Mouse (Mus musculus) right cerebral cortex, adult 18-20 months (tissue): ENCODE measurements around the gene Smc5.

Experiments used
- DNase-seq: peaks from one replicate; pipeline ENCODE4 v3.0.0; 2022; ENCODE audit warnings: mixed read lengths

Smc5 gene

DNA sequence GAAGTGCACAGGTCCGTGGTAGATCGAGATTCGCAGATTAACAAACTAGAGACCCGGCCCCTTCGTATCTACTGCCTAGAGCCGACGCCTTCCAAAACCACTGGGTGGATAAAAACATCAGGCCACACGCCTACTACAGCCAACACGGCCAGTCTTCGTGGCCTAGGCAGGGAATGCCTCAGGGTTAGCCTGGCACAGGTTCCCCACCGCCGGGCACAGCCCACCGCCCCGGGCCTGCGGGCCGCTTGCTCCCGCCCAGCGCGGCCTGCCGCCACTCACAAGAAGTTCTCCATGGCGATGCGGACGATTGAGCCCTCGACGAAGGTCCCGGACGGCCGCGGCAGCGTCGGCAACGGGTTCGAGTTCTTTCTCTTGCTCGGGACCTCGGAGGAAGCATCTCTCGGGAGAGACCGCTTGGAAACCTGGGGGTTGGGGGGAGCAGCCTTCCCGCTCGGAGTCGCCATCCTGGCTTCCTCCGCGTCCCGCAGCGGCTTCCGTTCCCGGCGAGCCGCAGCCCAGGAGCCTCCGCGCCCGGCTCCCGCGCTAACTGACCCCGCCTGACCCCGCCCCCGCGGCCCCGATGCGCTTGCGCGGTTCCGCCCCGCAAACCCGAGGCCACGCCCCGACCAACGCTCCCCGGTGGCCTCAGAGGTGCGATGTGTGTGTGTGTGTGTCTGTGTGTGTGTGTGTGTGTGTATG, at the start of gene Smc5:
Gene Smc5, minus strand, starts transcription at position 543 of the 699 bp plus-strand sequence.
- peak; percentile 92 for DNase-seq

DNA sequence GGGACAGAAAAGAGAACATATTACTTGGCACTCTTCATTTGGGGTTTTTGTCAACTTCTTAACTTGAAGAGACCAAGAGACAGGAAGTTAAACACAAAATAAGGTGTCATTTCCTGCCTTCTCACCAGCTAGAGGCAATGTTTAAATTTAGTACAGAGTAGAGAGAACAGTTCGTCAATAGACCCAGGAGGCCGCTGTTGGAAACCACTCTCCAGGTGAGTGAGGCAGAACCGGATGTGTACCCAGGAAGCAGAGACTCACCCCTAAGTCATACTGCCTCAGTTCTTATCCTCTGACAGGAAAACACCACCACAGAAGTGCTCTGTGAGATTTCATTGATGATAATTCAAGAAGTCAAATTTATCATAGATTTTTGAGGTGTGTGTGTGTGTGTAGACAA, 49.4 kb upstream of the Smc5 start:
- no peak for DNase-seq

- DNase-seq = no peak
These were observed 44.3 kb upstream of the Smc5 start for GRCm38 (mm10) chr19:23317989-23318358.

GRCm38 (mm10) chr19:23317295-23317988, 43.7 kb upstream of the Smc5 start:
- DNase-seq = no peak

DNA sequence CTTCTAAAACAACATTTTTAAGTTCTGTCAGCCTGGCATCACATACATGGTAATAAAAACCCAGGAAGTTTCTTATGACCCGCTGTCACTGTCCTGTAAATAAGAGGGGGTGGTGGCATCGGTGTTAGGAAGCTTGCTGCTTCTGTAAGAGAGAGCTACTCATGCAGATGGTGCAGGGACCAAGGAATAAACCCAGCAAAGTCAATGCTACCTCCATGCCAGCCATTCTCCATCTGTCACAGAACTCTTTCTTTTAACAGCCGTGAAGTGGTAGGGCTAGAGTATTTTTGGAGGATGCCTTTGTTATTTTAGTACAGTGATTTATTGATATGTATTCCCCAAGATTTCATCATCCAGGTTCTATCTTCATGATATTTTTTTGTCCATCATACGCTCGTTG, 43.2 kb upstream of the Smc5 start:
- no peak for DNase-seq

DNA sequence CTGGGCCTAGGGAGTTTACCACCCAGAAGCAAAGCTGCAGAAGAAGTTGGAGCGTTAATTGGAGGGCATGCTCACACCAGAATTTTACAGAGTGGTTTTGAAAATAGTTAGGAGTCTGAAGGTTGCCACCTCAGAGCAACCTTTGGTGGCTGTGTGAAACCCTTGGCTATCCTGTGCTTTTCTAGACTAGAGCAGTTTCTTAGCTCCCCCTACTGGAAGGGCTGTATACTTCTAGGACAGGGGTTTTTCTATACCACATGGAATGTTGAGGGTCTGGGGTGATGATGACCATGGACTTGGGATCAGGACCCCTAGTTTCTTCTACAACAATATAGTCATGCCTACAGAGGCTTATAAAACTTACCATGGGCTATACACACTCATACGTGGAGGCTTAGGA, 36.3 kb upstream of the Smc5 start:
- no peak for DNase-seq

- no peak for DNase-seq
These were observed 33.0 kb upstream of the Smc5 start for GRCm38 (mm10) chr19:23306671-23307070.

DNA sequence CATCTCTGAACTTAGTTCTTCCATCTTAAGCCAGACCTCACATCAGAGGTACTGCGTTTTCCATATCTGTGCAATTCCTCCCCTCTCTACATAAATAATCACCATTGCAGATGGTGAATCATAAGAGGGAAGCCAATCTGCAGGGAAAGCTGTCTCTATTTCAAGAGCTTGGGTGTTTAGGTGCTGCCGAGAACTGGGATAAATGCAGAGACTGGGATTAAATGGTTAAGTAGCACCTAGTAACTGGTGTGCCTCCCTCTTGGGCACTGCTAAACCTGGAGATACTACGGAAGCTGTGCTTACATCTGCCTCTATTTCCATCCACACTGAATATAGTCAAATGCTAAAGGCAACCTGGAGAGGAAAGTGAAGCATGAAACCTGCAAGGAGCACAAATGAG, 26.3 kb upstream of the Smc5 start:
- DNase-seq = peak; percentile 29

GRCm38 (mm10) chr19:23298917-23299316, 25.2 kb upstream of the Smc5 start:
- no peak for DNase-seq

- no peak for DNase-seq
These were observed 23.5 kb upstream of the Smc5 start for GRCm38 (mm10) chr19:23297191-23297590.

DNA sequence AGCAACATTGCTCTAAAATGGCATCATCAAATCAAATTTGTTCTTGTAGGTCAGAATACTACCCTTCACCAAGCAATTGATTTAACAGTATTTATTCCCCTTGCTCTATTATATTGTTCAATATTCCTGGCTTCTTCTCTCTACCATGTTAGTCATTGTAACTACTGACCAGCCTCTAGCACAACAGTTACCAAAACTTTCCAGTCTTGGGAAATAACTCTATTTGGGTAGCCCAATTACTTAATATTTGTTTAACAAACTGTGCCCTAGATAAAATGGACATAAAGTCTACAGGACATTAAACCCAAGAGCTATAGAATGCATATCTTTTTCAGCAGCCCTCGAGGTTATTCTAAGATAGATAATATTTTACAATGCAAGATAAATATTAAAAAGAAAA, 15.6 kb upstream of the Smc5 start:
- DNase-seq = no peak

DNA sequence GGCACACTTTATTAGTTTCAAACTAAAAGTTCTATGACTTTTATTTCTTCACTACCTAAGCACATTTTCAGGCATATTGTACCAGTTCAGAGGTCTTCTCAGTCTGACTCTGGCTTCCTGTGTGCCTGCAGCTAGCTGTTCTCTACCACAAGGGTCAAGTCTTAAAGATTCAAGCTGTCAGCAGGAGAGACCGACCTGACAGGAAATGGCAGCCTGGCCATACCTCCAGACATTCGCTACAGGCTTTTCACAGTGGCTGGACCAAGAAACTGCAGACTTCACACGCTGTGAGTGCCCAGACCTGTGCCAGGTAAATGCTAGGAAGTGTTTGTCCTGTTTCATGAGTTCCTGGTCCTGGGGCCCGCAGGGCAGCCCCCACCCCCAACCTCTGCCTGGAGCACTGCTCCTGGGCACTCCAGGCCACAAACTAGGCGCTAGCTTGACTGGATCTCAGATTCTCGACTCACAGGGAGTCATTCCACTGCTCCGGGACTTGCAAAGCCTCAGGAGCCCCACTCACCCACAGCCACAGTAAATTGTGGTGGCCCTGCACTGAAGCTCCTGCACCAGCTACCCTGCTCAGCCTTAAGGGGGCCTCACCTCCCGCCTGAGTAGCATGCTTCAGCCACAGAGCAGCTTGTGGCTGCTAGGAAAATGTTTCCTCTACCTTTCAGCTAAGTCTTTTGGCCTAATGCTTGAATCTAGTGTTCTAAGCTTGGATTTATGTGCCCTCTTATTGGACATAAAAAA, 8.4 kb upstream of the Smc5 start:
- DNase-seq = no peak

DNA sequence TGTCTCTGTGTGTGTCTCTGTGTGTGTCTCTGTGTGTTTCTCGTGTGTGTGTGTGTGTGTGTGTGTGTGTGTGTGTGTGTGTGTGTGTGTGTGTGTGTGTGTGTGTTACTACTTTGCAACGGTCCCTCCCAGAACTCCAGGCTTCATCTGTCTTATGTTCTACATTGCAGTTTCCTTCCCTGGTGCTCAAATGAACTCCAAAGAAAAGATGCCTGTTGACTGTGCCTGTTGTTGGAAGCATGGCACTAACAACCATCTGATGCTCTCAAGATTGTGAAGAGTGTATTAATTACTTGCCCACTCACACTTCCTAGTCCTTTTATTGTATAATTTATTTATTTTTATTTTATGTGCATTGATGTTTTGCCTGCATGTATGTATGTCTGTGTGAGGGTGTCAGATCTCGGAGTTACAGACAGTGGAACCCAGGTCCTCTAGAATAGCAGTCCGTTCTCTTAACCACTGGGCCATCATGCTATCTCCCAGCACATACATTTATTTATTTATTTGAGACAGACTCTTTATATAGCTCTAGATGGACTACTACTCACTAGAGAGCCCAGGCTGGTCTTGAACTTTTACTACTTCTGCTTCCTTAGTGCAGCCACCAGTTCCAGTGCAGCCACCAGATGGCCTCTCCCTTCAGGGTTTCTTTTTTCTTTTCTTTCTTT, 492 bp upstream of the Smc5 start:
- DNase-seq = no peak

DNA sequence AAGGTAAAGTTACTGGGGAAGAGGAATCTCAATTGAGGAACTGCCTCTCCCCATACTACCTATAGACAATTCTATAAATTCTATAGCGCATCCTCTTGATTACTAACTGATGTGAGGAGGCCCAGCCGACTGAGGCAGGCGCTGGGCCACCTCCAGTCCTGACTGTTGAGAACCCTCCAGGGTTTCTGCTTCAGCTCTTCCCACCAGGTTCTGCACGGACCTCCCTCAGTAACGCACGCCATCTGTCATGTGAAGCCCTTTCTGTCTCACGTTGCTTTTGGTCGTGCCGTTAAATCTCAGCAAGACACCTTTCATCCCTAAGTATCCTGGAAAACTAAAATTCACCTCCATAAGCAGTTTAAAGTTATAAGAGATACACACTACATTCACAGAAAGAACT, 16.9 kb downstream of the Smc5 start:
- DNase-seq = no peak

- DNase-seq = no peak
These were observed 27.2 kb downstream of the Smc5 start for GRCm38 (mm10) chr19:23246473-23246872.

GRCm38 (mm10) chr19:23225065-23225464, 48.6 kb downstream of the Smc5 start:
- peak; percentile 43 for DNase-seq

DNA sequence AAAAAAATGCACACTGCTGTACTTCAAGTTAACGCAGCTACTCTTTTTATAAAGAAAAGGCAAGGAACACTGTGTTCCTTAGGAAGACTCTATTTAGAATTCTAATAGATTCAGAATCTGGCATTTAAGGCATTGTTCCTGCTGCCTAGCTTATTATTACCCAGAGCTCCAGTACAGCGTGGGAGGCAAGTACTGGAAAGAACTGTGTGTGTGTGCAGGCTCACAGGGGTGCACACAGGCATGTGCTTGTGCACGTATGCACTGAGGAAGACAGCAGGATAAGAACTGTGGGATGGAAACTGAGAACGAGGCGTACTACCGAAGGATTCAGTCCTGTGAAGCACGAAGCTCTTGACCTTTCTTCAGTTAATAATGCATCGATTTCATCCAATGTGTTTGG, 59.4 kb downstream of the Smc5 start:
- DNase-seq = peak; percentile 87

- DNase-seq = no peak
These were observed 62.4 kb downstream of the Smc5 start for GRCm38 (mm10) chr19:23211325-23211724.

DNA sequence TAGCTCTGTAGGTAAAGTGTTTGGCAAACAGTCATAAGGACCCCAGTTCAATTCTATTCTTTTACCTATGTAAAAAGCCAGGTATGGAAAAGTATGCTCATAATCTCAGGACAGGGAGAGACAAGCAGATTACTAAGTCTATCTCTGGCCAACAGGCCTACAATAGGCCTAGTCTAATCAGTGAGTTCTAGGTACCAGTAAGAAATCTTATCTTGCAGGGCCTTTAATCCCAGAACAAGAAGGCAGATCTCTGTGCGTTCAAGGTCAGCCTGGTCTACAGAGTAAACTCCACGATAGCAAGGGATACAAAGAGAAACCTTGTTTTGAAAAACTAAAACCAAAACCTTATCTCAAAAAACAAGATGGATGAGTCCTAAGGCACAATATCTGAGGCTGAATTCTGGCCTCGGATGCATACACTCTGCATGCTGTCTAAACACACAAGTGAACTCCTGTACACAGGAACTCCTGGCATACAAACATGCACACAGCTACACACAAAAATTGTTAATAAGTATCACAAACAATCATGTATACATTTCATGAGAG, 70.1 kb downstream of the Smc5 start:
- DNase-seq = no peak

GRCm38 (mm10) chr19:23202106-23202505, 71.6 kb downstream of the Smc5 start:
- no peak for DNase-seq

GRCm38 (mm10) chr19:23193076-23193475, 80.6 kb downstream of the Smc5 start:
- DNase-seq = no peak

DNA sequence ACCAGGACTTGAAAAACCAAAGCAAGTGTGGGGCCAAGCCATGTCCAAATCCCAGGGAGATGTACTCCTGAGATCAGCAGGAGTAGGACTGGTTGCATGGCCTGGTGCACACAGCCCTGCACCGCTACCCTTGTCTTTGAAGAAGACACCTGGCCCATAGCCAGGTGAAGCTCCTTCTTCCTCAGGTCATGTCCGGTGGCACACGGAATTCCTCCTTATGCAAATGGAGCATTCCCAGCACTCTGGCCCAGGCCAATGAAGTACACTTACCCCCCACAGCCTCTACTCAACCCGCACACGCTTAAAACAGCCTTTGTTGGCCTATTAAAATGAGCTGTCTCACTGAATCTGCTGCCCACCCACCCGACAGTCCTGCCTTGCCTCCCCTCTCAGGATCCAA, 82.2 kb downstream of the Smc5 start:
- no peak for DNase-seq

GRCm38 (mm10) chr19:23189744-23190143, 84.0 kb downstream of the Smc5 start:
- DNase-seq = no peak
